Mouse (Mus musculus) heart, embryonic 14.5 days (tissue): Measurements from ENCODE around the gene Mlh3. TPM values are rescaled to one million over a fixed set of nuclear protein-coding genes. Genes with fewer than 3 reads are reported as not detected.

Experiments used
- ATAC-seq: fragments of 200-750 bp; cut with Nextera tagmentation; 2 replicates; pipeline ENCODE4 v1.8.0; 2017; ENCODE audit warnings: low read depth, moderate TSS enrichment; ENCODE audit not compliant: insufficient number of reproducible peaks, insufficient read depth, low FRiP score
- H3K27ac ChIP-seq, 2 experiments: fragments of 200-500 bp in 1 of 2; fragments of 300-500 bp in 1 of 2; sonication (generic) in 1 of 2; replicated peaks in 1 of 2; 2 replicates each; pipeline ENCODE4 v1.5.1; 2012 to 2014; ENCODE audit warnings: low read depth in 2 of 2, low read length in 2 of 2, control low read depth in 1 of 2, mild to moderate bottlenecking in 1 of 2, mixed read lengths in 1 of 2; ENCODE audit not compliant: control insufficient read depth in 1 of 2, insufficient read depth in 1 of 2
- H3K27me3 ChIP-seq: fragments of 300-500 bp; sonication (generic); 2 replicates; pipeline ENCODE4 v1.6.1; 2014; ENCODE audit warnings: mild to moderate bottlenecking, low read length, control low read depth; ENCODE audit not compliant: control insufficient read depth, insufficient read depth
- H3K36me3 ChIP-seq: fragments of 300-500 bp; sonication (generic); 2 replicates; pipeline ENCODE4 v1.6.1; 2014; ENCODE audit warnings: mild to moderate bottlenecking, control low read depth, low read length, mixed read lengths; ENCODE audit not compliant: control insufficient read depth, insufficient read depth
- H3K4me1 ChIP-seq, 2 experiments: fragments of 200-500 bp in 1 of 2; fragments of 300-500 bp in 1 of 2; sonication (generic) in 1 of 2; 2 replicates each; pipeline ENCODE4 v1.6.1; 2012 to 2014; ENCODE audit warnings: low read length in 2 of 2, control low read depth in 1 of 2, mixed read lengths in 1 of 2; ENCODE audit not compliant: control insufficient read depth in 2 of 2, insufficient read depth in 2 of 2
- H3K4me2 ChIP-seq: fragments of 300-500 bp; sonication (generic); 2 replicates; pipeline ENCODE4 v1.6.1; 2014; ENCODE audit warnings: mild to moderate bottlenecking, low read length
- H3K4me3 ChIP-seq, 2 experiments: fragments of 200-500 bp in 1 of 2; fragments of 300-500 bp in 1 of 2; sonication (generic) in 1 of 2; 2 replicates each; pipeline ENCODE4 v1.5.1; 2012 to 2014; ENCODE audit warnings: low read length in 2 of 2, mild to moderate bottlenecking in 2 of 2, control low read depth in 1 of 2, low read depth in 1 of 2, moderate library complexity in 1 of 2; ENCODE audit not compliant: control insufficient read depth in 1 of 2, insufficient read depth in 1 of 2
- H3K9ac ChIP-seq: fragments of 300-500 bp; sonication (generic); 2 replicates; pipeline ENCODE4 v1.6.1; 2014; ENCODE audit warnings: mild to moderate bottlenecking, low read length
- H3K9me3 ChIP-seq: fragments of 300-500 bp; sonication (generic); 2 replicates; pipeline ENCODE4 v1.6.1; 2016; ENCODE audit warnings: low read length, control low read depth; ENCODE audit not compliant: control insufficient read depth
- WGBS: fragments of 180-500 bp; shearing (Covaris S2); extraction: QIAGEN DNeasy Blood & Tissue Kit; methylation state at CpG from one replicate; pipeline ENCODE4 v1.1.7; 2014; 5-methylcytosine and 5-hydroxymethylcytosine counted together
- polyA plus RNA-seq: library from polyadenylated mRNA; unstranded; fragments of >200 nt; fragmentation: Nextera tagmentation; extraction: Ambion mirVana; gene quantifications from 2 replicates; pipeline ENCODE4 v1.2.1, GENCODE M21; 2014

The Mlh3 gene
- polyA plus RNA-seq, 1 experiment from 2014 or later = 6.2 TPM

DNA sequence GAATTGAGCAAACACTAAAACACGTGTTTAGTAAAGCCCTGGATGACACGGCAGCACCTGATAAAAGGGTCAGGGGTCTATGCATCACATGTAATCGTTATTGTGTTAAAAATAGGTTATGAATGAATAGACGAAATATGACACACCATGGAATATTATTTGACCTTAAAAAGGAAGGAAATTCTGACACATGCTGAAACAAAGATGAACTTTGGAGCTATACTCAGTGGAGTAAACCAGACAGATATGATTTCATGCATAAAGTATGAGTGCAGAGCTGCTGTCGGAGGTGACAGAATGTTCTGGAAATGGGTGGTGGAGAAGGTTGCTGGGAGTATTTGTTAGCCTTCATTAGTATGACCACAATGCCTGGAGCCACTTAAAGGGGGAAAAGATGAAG is 66.7 kb downstream of the Mlh3 start:
- H3K27me3 ChIP-seq = no peaks in the 10 kb centered on the region
- ATAC-seq = no peak
- H3K36me3 ChIP-seq = no peaks in the 10 kb centered on the region
- no peak overlapping the region for H3K9ac ChIP-seq
- no peak overlapping the region for H3K4me2 ChIP-seq
- no peaks in the 10 kb centered on the region for H3K9me3 ChIP-seq
- H3K27ac ChIP-seq = no peak overlapping the region
- peaks cover 8 to 9% of the 10 kb centered on the region in 2 experiments; a peak in 3 of 4 replicates for H3K4me1 ChIP-seq
- H3K4me3 ChIP-seq = no peak overlapping the region
- WGBS = 55% methylated on average over 5 of the region's 5 CpGs

DNA sequence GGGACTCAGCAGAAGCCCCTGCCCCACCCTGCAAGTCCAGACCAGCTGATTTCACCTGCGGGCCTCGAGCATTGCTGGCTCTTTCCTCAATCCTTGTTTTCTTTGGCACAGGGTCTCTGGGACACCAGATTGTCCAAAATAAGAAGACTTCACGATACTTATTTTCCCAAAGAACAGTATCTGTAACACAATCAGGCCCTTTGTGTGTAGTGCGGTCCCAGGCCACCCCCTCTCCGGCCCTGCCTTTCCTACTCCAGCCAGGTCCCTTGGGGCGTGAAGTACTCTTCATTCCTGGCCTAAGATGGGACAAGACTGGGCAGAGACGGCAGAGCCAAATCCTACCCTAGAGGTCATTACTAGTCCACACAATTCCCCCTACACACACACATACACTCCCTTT is 68.2 kb downstream of the Mlh3 start:
- H3K4me2 ChIP-seq = no peak overlapping the region
- H3K9me3 ChIP-seq = no peaks in the 10 kb centered on the region
- no peak overlapping the region for H3K27ac ChIP-seq
- H3K4me3 ChIP-seq = no peak overlapping the region
- no peak overlapping the region for H3K9ac ChIP-seq
- no peaks in the 10 kb centered on the region for H3K27me3 ChIP-seq
- no peaks in the 10 kb centered on the region for H3K36me3 ChIP-seq
- WGBS = 69% methylated on average over 7 of the region's 7 CpGs
- H3K4me1 ChIP-seq = peaks cover 6 to 9% of the 10 kb centered on the region in 2 experiments; a peak in 1 of 4 replicates
- ATAC-seq = no peak

DNA sequence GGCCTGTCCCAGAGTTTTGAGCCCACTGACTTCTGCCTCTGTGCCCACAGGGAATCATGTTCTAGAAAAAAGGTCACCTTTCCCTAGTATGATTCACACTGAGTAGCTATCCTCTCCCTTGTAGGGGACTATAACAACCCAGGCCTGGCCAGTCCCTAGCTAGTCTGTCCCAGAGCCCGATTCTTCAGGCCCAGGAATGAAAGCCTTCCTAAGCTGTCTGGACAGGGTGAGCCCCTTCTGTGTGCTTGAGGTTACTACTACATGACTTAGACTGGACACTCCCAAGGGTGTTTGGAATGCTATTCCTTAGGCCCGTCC is 68.6 kb downstream of the Mlh3 start:
- no peaks in the 10 kb centered on the region for H3K36me3 ChIP-seq
- no peak overlapping the region for H3K4me2 ChIP-seq
- peaks cover 7 to 10% of the 10 kb centered on the region in 2 experiments; a peak in 1 of 4 replicates for H3K4me1 ChIP-seq
- H3K4me3 ChIP-seq = no peak overlapping the region
- no peak overlapping the region for H3K9ac ChIP-seq
- no peaks in the 10 kb centered on the region for H3K9me3 ChIP-seq
- no peak for ATAC-seq
- H3K27ac ChIP-seq = no peak overlapping the region; a peak in 1 of 4 replicates
- WGBS = 77% methylated on average over 2 of the region's 2 CpGs
- H3K27me3 ChIP-seq = no peaks in the 10 kb centered on the region

DNA sequence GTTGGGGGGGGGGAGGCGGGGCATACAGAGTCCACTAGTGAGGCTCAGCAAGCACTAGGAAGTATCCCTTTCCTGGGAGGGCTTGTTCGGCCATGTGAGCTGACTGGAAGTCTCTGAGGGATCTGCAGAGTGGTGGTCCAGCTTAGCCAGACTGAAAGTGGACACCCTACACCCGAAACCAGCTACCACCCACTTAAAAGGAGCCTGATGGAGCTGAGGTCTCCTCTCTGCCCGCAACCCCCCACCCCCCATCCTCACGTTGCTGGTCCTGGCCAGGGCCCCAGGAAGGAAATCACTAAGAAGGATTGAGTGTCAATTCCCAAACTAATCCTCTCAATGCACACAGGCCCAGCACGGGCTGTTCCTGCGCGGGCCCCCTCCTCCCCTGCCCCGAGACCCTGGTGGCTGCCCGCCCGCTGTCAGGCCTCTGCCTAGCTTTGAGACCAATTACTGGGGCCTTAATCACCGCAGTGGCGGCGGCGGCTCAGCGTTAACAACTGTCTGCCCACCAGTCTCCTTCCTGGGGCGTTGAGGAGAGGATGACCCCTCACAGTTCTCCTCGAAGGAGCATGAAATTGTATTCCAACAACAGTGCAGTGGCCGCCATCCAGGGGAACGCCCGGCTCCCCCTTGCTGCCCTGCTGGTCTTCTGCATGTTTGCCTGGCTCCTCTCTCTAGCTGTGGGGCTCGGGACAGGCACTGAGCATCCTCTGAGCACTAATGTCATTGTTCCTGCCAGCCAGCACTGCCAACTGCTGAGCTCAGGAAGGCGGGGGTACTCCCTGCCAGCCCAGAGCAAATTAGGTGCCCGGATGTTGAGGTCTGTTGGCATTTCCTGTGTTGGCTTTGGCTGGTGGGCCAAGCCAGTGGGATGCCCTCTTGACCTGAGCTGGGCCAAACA is 69.2 kb downstream of the Mlh3 start:
- Histone ChIP-seq H3K9me3 (no peaks in the 10 kb centered on the region), H3K4me2 (no peak overlapping the region), H3K36me3 (no peaks in the 10 kb centered on the region), H3K4me3 (no peak overlapping the region), H3K9ac (no peak overlapping the region), H3K27ac (no peak overlapping the region; a peak in 1 of 4 replicates), H3K4me1 (peaks cover 13 to 16% of the 10 kb centered on the region in 2 experiments; a peak in 3 of 4 replicates), H3K27me3 (no peaks in the 10 kb centered on the region)
- no peak for ATAC-seq
- WGBS = 38% methylated on average over 24 of the region's 24 CpGs

DNA sequence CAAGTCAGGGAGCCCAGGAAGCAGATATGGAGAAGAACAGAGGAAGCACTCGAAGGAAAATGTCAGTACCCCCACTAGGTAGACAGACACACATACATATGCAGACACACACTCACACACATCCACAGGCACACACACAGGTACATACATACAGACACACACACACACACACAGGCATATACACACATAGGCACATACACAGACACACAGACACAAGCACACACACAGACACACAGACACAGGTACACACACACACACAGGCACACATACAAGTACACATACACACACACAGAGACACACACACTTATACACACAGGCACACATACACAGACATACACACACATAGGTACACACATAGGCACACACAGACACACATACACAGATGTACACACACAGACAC is 70.4 kb downstream of the Mlh3 start:
- Histone ChIP-seq H3K9ac (no peak overlapping the region), H3K36me3 (no peaks in the 10 kb centered on the region), H3K27ac (no peak overlapping the region), H3K4me2 (no peak overlapping the region), H3K9me3 (no peaks in the 10 kb centered on the region), H3K4me3 (no peak overlapping the region), H3K27me3 (no peaks in the 10 kb centered on the region), H3K4me1 (peaks cover 23 to 27% of the 10 kb centered on the region in 2 experiments)
- no peak for ATAC-seq
- WGBS = 47% methylated on average over 1 of the region's 1 CpGs

DNA sequence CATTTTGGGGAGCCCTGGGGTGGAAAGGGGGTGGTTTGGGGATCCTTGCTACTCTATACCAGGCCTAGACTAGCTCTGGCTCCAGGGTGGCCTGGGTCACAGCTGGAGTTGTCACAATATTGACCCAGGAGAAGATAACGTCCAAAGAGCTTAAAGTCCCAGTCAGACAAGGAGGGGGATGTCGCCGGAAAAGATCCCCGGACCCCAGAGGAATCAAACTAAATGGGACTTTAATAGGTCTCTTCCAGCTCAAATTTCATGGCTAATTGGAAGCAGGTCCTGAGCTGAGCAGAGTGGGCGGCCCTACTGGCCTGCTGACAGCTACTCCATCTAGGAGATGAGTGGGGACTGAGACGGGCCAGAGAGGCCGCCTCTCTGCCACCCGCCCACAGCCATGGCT is 72.5 kb downstream of the Mlh3 start:
- H3K27me3 ChIP-seq = 0 out of 2 replicates have a peak, but pooled peaks cover 4% of the 10 kb centered on the region
- no peaks in the 10 kb centered on the region for H3K36me3 ChIP-seq
- H3K4me2 ChIP-seq = no peak overlapping the region
- no peak overlapping the region for H3K4me3 ChIP-seq
- H3K4me1 ChIP-seq = peaks cover 34 to 40% of the 10 kb centered on the region in 2 experiments
- no peak for ATAC-seq
- H3K27ac ChIP-seq = no peak overlapping the region
- no peak overlapping the region for H3K9ac ChIP-seq
- 34% methylated on average over 8 of the region's 8 CpGs for WGBS
- no peaks in the 10 kb centered on the region for H3K9me3 ChIP-seq

DNA sequence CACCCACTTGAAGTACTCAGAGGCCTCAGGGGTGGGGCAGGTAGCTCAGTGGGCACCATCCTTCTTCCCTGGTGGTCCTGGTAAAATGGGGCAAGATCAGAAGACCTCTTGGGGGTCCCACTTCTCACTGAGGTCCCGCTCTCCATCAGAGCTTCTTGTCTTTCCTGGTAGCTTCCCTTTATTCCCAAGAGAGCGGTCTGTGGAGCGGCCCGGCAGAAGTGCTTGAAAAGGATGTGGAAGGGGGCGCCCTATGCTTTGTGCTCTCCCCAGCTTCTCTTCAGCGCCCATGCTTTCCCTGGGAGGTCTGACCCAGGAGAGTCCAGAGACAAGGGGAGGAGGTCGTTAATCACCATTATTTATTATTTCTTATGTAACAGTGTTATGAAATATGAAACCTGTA is 73.0 kb downstream of the Mlh3 start:
- H3K4me3 ChIP-seq = no peak overlapping the region
- ATAC-seq = no peak
- 88% methylated on average over 7 of the region's 7 CpGs for WGBS

More for the DNA sequence above, 73.0 kb downstream of the Mlh3 start:
- Histone ChIP-seq H3K27me3 (0 out of 2 replicates have a peak, but pooled peaks cover 5% of the 10 kb centered on the region), H3K9me3 (no peaks in the 10 kb centered on the region), H3K36me3 (no peaks in the 10 kb centered on the region), H3K4me1 (peaks cover 36 to 46% of the 10 kb centered on the region in 2 experiments), H3K4me2 (no peak overlapping the region), H3K9ac (no peak overlapping the region), H3K27ac (no peak overlapping the region)
